Mouse (Mus musculus): ENCODE results near the gene Lhx6. TPM values are rescaled to one million over a fixed set of nuclear protein-coding genes. Genes with fewer than 3 reads are reported as not detected.

Gene Lhx6
- polyA plus RNA-seq (2012; ENCODE audit: low replicate concordance): 0.72 and 1.1 TPM in 2 replicates

GRCm38 (mm10) chr2:36104956-36105741 lies at the start of gene Lhx6:
TSS of gene Lhx6 (minus strand) at chr2:36105408.

GRCm38 (mm10) chr2:36136300-36136941 lies 31.2 kb upstream of the Lhx6 start, which contains the start of the genes Mrrf and Rbm18:
TSS of gene Mrrf (plus strand) at chr2:36136389.
TSS of gene Rbm18 (minus strand) at chr2:36136773.

GRCm38 (mm10) chr2:36048748-36049566 lies 56.3 kb downstream of the Lhx6 start, which contains the start of the genes Ndufa8 and Morn5:
TSS of gene Ndufa8 (minus strand) at chr2:36049406.
TSS of gene Morn5 (plus strand) at chr2:36049458.

Other genes with a start within 250 kb of the Lhx6 start
- gene Ttll11, start 125.5 kb downstream of the Lhx6 start, polyA plus RNA-seq (2012; ENCODE audit: low replicate concordance): 0.39 and 1.1 TPM in 2 replicates
- gene Ndufa8, start 56.0 kb downstream of the Lhx6 start, polyA plus RNA-seq (2012; ENCODE audit: low replicate concordance): 24.1 and 42.4 TPM in 2 replicates
- not detected in 2 replicates for gene Morn5, start 56.0 kb downstream of the Lhx6 start, polyA plus RNA-seq (2012; ENCODE audit: low replicate concordance)
- gene Mrrf, start 31.0 kb upstream of the Lhx6 start, polyA plus RNA-seq (2012; ENCODE audit: low replicate concordance): 1.3 and 3.5 TPM in 2 replicates
- 2.3 and 4.0 TPM in 2 replicates for gene Rbm18, start 31.4 kb upstream of the Lhx6 start, polyA plus RNA-seq (2012; ENCODE audit: low replicate concordance)
- gene Ptgs1, start 125.0 kb upstream of the Lhx6 start, polyA plus RNA-seq (2012; ENCODE audit: low replicate concordance): 5.3 and 11.9 TPM in 2 replicates

All from leukemia stem cell, adult 10-12 weeks (primary cell).